Mouse (Mus musculus) C3H10T1/2 (cell line): ENCODE data around the gene Otop3. TPM values are rescaled to one million over a fixed set of nuclear protein-coding genes. Genes with fewer than 3 reads are reported as not detected.

Source experiments
- polyA plus RNA-seq, 2 experiments: library from polyadenylated mRNA; unstranded; fragments of >200 nt; fragmentation: generic; extraction: Trizol; gene quantifications; one replicate each; pipeline ENCODE4 v1.2.1; 2012; ENCODE audit warnings: missing spikeins in 2 of 2

Gene Otop3
- not detected for polyA plus RNA-seq

DNA sequence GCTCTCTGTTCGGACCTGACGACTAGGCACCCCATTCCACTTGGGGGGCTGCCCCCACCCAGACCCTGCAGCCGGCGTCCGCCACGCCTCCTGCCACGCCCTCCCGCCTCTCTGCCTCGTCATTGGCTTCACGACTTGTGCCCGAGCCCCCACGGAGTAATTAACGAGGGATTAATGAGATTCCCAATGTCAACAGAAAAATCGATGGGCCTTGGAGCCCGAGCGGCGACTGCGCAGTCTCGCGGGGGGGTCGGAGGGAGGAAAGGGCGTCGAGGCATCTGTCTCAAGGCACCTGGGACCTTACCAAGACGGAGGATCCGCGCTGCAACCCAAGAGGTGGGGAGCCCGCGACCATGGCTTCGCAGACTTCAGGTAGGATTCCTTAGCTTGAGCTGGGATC lies at the start of gene Otop3:
Gene Otop3 (plus strand): TSS at position 201 of the 400 bp plus-strand sequence.

DNA sequence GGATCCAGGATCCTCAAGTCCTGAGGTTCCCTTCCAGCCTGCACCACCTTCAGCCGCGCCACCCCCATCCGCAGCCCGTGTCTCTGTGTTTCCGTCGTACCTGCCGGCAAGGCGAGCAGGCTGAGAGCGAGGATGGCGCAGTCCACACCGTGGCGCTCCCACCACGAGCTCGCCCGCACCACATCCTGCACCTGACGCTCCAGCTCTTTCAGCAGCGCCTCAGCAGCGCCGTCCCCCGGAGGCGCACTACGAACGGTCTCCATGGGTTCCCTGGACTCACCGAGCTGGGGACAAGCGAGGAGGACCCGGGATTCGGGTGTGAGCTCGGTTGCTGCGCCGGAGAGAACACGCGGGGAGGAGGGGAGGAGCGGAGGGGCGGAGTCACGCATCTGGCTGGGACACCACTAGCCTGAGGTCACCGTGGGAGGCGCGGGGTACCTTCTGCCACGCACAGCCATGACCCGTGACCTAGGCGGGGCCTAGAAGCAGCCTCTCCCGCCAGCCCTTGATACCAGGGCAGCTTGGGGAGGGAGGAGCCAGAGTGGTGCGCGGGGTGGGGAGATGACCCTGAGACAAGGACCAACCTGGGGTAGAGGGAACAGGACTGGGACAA lies 37.2 kb upstream of the Otop3 start, which contains the start of gene Fads6:
Gene Fads6 (minus strand): TSS at position 450 of the 613 bp plus-strand sequence.

DNA sequence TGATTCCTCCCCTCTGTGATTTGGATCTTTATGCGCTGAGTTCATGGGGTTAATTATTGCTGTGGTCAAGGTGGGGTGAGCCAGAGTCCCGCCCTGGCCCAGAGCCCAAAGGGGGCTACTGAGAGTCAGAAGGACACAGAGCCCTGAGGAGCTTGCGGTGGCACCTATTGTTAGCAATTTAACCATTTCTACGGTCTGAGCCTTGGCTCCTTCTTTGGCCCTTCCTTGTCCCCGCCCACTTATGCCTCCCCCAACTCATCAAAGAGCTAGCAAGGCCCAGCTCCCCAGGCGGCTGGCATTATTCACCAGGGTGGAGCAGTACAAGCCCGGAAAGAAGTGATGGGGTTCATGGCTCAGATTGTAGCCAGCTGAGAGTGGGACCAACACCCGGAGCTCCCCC lies 27.7 kb upstream of the Otop3 start, which contains the start of gene Otop2:
Gene Otop2 (plus strand): TSS at position 301 of the 400 bp plus-strand sequence.

DNA sequence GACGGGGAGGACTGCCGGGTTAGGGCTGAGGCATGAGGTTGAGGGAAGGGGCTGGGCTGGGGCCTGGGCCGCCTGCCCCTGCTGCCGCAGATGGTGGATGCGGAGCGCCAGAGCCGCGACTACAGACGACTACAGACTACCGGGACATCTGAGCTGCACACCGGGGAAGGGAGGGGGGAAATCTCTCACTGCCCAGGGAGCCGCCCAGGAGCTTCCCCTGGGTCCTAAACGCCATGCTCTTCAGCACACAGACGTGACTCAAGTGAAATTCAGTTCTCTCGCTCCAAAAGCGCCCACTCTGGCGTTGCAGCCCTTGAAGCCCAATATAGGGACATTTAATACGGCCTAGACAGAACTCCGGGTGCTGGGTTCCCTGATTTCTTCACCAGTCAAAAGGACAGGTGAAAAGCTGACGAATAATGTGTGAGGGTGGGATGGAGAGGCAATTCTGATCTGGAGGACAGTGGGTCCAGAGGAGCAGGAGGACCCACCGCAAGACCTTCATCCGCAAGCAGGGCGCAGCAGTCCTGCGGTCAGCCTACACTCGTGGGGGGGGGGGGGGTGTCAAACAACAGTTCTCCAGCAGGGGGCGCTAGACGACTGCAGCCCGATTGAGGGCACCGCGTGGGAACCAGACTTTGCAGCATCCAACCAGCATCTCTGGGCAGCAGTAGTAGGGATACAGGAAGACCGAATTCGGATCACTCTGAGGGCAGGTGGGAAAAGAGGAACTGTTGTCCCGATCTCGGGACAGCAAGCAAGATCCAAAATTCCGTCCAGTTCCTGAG lies 12.4 kb upstream of the Otop3 start, which contains the start of gene Ush1g:
Gene Ush1g (minus strand): TSS at position 136 of the 788 bp plus-strand sequence.

DNA sequence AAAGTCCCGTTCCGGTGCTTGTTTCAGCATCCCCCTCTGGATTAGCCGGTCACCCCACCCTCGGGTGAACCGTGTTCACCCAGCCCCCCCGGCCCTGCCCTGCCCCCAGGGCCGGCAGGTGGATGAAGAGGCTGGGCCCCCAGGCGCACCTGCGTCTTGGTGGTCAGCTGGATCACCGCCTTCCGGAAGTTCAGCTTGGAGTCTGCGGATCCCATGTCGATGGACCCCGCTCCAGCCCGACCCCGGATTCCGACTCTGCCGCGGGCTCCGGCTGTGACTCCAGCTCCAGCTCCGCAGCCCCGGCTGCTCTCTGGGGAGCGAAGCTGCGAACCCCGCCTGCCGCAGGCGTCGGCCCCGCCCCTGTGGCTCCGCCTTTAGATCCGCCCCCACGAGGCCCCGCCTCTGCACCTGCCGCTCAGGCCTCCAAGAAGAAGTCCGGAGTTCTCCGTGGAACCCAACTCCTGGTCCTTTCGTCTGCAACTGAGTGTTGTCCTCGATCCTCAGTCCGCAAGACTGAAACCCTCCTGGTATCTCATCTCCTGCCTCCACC lies 32.9 kb downstream of the Otop3 start, which contains the start of gene Hid1:
Gene Hid1 (minus strand): TSS at position 362 of the 550 bp plus-strand sequence.

DNA sequence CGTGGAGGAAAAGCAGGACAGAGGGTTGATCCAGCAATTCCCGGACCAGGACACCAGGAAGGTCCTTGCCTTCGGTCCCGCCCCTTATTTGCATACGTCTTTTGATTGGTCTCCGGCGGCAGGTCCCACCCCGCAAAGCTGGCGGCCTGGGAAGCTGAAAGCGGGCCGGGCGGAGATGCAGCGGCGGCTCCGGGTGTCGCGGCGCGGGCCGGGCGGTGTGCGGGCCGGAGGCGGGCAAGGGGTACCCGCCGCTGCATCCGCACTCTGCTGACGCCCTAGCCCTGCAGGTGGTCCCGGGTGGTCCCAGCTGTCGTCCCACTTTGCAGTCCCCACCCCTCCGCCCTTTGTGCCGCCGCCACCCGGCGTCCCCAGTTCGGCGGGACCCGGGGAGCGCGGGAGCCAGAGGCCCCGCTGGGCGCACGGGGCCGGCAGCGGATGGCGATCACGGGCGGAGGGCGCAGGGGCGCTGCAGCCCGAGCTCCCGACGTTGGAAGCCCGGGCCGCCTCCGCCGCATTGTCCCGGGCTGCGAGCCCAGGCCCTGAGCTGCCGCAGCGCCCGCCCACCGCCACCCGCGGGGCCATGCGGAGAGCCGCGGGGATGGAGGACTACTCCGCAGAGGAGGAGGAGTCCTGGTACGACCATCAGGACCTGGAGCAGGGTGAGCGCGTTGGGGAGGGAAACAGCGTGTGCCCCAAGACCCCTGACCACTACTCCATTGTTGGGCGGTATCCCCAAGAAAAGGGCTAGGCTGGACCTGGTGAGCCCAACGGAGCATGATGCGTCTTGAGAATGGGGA lies 47.4 kb downstream of the Otop3 start, which contains the start of gene Cdr2l:
Gene Cdr2l (plus strand): TSS at position 174 of the 797 bp plus-strand sequence.

Other genes starting within 250 kb of the Otop3 start
- under 1 TPM; 0.01 to 0.07 TPM for gene Rab37, start 243.3 kb upstream of the Otop3 start, polyA plus RNA-seq
- gene Cd300lf, start 200.7 kb upstream of the Otop3 start, polyA plus RNA-seq = not detected
- gene Slc9a3r1, start 171.4 kb upstream of the Otop3 start, polyA plus RNA-seq = 10 to 100 TPM; 13.5 to 58.4 TPM
- gene Tmem104, start 147.2 kb upstream of the Otop3 start, polyA plus RNA-seq = 1 to 10 TPM; 3.2 to 9.7 TPM
- 10 to 100 TPM; 19.1 to 27.4 TPM for gene Nat9, start 146.9 kb upstream of the Otop3 start, polyA plus RNA-seq
- not detected for gene Grin2c, start 67.5 kb upstream of the Otop3 start, polyA plus RNA-seq
- 10 to 100 TPM; 15.6 to 23.1 TPM for gene Fdxr, start 57.7 kb upstream of the Otop3 start, polyA plus RNA-seq
- gene Fads6, start 37.1 kb upstream of the Otop3 start, polyA plus RNA-seq = under 1 TPM in 1 of 2 experiments, not detected in 1; 0.05 TPM
- gene Otop2, start 27.6 kb upstream of the Otop3 start, polyA plus RNA-seq = under 1 TPM in 1 of 2 experiments, not detected in 1; 0.06 TPM
- under 1 TPM; 0.11 to 0.34 TPM for gene Ush1g, start 12.7 kb upstream of the Otop3 start, polyA plus RNA-seq
- gene Hid1, start 33.0 kb downstream of the Otop3 start, polyA plus RNA-seq = 1 to 10 TPM; 1.9 to 7.6 TPM
- gene Cdr2l, start 47.2 kb downstream of the Otop3 start, polyA plus RNA-seq = 10 to 100 TPM in 1 of 2 experiments, 1 to 10 TPM in 1; 6.5 to 16.4 TPM
- gene Mrpl58, start 69.0 kb downstream of the Otop3 start, polyA plus RNA-seq = 100 to 1,000 TPM; 204 to 411 TPM
- 100 to 1,000 TPM; 816 to 966 TPM for gene Atp5h, start 85.2 kb downstream of the Otop3 start, polyA plus RNA-seq
- 10 to 100 TPM; 24.1 to 58.3 TPM for gene Kctd2, start 85.4 kb downstream of the Otop3 start, polyA plus RNA-seq
- not detected for gene Trim80, start 105.8 kb downstream of the Otop3 start, polyA plus RNA-seq
- under 1 TPM; 0.12 to 0.76 TPM for gene Slc16a5, start 127.7 kb downstream of the Otop3 start, polyA plus RNA-seq
- gene Armc7, start 140.9 kb downstream of the Otop3 start, polyA plus RNA-seq = 10 to 100 TPM in 1 of 2 experiments, 1 to 10 TPM in 1; 3.4 to 13.7 TPM
- 100 to 1,000 TPM; 130 to 206 TPM for gene Nt5c, start 157.1 kb downstream of the Otop3 start, polyA plus RNA-seq
- gene Jpt1, start 179.7 kb downstream of the Otop3 start, polyA plus RNA-seq = 100 to 1,000 TPM; 321 to 516 TPM
- gene Sumo2, start 201.5 kb downstream of the Otop3 start, polyA plus RNA-seq = 100 to 1,000 TPM; 150 to 340 TPM
- 100 to 1,000 TPM in 1 of 2 experiments, 10 to 100 TPM in 1; 90.3 to 107 TPM for gene Nup85, start 229.7 kb downstream of the Otop3 start, polyA plus RNA-seq